Mouse (Mus musculus): ENCODE results near the gene Mdh1.

DNA sequence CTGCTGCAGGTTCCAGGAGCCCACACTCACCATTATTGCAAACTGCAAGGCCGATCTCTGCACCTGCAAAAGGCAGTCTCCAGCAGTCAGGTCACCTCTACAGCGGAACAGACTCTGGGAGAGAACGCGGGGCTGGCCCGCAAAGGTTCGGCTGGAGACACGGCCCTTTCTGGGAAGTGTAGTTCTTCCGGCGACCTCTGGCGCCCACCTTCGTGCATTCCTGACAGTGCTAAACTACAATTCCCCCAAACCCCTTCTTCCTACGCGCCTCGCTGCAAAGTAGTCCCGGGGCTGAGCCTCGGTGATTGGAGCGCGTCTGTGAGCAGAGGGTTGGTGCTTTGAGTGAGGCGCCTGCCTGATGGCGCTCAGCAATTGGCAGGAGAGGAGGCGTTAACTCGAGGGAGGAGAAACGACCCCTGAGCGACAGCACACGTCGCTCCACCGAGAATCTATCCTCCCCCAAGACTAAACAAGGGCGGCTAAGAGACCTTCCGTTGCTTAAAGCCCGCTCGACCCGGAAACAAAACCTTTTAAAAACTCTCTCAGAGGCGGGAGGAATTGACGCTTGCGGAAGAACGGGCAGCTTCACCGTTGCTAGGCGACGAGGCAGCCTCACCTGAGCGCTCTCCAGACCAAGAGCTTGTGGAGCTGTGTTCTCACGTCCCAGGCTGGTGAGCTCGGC, at the start of gene Mdh1, which contains the start of gene Wdpcp:
- TF ChIP-seq CTCF (IDR thresholded peaks at IDR 0.05; ENCODE audit: low read depth), result peak; percentile 27
- TF ChIP-seq EP300 (IDR thresholded peaks at IDR 0.05; ENCODE audit: low read depth), result peak; percentile 78

Measured in liver, postnatal 0 days (tissue).